Mouse (Mus musculus) thymus, postnatal 36 days (tissue): ENCODE results near the gene Vkorc1.
"Not testable (repeated sequence)": the region's sequence is repeated elsewhere in the genome, so short reads cannot be mapped to it uniquely, and the experiment has no call there.

Experiments used
- DNase-seq, 2 experiments: peaks; one replicate each; pipeline ENCODE4 v3.0.0; 2022; ENCODE audit warnings: mixed read lengths in 2 of 2

Gene Vkorc1

DNA sequence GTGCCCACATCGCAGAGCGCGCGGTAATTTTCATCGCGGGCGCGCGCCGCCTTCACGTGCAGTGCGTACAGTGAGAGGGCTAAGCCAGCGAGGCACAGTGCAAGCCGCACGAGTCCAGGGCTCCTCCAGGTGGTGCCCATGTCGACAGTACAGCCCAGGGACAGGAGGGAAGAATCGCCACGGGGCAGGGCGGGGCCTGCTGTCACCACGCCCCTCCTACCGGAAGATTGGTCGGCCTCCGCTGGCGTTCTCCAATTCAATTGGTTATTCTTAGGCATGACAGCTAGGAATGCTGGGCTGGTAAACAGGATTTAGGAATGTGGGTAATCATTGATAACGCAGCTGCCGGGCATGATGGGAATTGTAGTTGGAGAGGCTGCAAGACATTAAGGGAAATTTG, at the start of gene Vkorc1, which contains the start of gene Gm21974:
Gene Vkorc1 (minus strand): TSS at position 176 of the 400 bp plus-strand sequence.
Gene Gm21974 (minus strand): TSS at position 13 of the 400 bp plus-strand sequence.
- peak; percentile 88 to 91 for DNase-seq

DNA sequence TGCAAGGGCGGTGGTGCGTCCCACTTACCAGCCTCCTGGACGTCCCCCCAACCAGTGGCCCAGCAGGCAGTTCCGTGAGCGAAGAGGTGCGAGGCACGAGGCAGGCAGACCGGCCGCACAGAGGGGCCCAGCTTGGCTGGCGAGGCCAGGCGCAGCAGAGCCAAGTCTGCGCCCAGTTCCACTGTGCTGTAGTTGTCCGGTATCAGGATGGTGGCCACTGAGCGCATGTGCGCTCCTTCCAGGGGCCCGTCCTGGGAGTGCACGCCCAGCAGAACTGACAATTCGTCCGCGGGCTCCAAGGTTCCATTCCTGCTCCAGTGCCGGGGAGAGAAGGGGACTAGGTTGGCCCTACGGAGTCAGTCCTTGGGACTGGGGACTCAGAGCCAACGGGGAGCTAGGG, 49.2 kb upstream of the Vkorc1 start:
- no peak for DNase-seq

DNA sequence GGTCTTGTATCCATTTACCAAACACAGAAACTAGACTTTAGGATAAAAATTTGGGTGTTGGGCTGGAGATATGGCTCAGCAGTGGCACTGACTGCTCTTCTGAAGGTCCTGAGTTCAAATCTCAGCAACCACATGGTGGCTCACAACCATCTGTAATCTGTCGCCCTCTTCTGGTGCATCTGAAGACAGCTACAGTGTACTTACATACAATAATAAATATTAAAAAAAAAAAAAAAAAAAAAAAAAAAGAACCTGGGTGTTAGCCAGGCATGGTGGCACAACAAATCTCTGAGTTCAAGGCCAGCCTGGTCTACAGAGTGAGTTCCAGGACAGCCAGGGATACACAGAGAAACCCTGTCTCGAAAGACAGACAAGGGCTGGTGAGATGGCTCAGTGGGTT, 46.7 kb upstream of the Vkorc1 start:
- not testable (repeated sequence) for DNase-seq

DNA sequence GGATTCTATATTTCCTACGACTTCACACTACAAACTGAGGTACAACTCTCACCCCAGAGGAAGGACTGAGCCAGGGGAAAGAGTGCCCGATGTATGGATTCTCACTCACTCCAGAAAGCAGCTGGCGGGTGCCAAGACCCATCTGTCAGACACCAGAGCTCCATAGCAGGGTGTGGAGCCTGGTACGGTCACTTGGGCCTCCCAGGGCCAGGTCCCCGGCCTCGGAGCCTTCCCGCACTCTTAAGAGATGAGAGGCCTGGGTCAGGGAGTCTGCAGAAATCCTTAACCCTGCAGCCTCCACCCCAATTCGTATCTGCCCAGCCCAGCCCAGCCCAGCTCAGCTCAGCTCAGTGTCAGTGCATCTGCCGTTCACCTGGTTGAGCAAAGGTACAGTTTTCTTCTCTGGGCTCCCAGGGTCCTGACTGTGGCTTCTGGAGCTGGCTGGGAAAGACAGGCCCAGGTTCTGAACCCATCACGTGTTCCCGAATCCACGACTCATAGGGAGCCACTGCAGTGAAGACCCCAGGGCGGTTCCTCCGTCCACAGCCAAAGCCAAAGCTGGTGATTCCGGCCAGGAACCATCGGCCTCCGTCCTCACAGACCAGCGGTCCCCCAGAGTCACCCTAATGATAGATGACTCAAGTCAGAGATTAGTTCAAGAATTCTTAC, 40.9 kb upstream of the Vkorc1 start:
- no peak for DNase-seq

DNA sequence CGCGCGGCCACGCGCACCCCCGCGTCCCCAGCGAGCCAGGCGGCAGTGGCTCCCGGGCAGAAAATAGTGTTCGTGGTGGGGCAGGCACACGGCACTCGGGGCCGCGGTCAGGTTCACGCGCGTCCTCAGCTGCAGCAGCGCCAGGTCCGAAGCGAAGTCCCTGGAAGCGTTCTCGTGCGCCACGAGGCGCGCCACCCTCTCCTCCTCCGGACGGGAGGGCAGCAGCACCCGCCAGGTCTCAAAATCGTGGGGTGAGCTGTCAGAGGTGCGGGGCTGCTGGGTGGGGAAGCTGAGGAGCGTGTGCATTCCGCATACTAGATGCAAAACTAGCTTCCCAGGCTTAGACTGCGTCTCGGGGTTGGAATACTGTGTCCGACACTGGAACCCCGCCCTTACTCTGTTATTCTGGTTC, 40.3 kb upstream of the Vkorc1 start:
- DNase-seq: no peak

DNA sequence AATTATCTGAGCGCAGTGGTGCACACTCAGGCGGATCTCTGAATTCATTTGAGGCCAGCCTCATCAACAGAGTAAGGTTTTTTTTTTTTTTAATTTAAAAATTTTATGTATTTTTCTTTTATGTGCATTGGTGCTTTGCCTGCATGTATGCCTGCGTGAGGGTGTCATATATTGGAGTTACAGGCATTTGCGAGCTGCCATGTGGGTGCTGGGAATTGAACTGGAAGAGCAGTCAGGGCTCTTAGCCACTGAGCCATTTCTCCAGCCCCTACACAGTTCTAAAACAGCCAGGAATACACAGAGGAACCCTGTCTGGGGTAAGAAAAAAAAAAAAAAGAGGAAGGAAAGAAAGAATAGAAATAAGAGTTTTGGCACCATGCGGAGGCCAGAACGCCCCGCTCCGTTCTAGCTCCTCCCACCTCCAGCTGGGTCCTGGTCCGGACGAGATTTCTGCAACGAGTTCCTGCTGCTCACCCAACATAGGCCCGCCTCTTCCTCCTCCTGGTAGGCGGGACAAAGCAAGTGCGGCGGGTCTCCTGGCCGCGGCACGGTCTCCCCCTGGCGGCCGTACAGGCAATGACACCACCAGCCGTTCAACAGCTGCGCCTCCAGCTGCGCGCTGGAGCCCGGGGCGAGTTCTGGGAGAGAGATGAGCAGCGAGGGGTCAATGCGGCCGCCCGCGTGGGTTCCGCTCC, 39.8 kb upstream of the Vkorc1 start:
- DNase-seq: peak; percentile 95

DNA sequence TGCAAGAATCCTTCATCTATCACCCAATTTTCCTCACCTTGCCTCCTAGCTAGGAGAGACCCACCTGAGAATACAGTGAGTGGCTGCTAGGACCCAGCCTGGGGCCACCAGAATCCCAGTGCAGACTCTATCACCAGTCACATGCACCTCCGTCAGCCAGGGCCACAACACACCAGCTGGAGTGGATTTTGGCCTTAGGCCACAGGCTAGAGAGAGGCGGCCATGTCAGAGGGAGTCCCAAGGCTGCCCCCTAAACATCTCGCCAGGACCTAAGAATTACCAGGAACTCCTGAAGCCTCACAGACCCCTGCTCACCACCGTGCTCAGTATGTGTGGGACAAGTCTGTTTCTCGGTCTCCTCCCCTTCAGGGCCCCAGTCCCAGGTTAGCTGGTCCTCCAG, 38.7 kb upstream of the Vkorc1 start:
- DNase-seq: no peak

DNA sequence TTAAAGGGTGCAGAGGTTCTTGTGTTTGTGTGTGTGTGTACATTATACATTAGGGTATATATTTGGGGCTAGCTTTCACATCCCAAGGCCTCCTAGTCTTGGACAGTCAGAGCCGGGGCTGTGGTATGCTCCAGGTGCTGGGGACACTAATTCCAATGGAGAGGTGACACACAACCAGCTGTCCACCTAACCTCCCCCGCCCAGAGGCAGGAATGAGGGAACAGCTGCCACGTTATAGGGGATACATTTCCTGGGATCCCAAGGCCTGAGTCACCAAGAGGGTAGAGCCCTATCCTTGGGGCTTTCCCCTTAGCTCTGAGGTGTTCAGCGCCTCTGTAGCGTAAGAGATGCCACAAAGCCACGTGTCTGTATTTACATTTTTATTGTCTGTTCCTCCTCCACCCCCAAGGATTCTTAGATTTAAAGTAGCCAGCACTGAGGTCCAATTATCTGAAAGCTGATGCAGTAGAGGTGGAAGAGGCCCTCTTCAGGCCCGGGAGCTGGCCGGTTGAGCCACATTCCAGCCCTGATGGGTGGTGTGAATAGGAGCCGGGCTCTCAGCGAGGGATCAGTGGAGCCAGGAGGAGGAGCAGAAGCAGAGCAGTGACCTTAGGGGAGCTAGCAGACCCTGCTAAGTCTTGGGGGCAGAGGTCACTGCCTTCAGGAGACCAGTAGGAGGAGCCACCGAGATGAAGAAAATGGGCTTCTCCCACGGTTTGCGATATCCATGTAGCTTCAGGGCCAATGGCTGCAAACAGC, 37.0 kb upstream of the Vkorc1 start:
- no peak for DNase-seq

DNA sequence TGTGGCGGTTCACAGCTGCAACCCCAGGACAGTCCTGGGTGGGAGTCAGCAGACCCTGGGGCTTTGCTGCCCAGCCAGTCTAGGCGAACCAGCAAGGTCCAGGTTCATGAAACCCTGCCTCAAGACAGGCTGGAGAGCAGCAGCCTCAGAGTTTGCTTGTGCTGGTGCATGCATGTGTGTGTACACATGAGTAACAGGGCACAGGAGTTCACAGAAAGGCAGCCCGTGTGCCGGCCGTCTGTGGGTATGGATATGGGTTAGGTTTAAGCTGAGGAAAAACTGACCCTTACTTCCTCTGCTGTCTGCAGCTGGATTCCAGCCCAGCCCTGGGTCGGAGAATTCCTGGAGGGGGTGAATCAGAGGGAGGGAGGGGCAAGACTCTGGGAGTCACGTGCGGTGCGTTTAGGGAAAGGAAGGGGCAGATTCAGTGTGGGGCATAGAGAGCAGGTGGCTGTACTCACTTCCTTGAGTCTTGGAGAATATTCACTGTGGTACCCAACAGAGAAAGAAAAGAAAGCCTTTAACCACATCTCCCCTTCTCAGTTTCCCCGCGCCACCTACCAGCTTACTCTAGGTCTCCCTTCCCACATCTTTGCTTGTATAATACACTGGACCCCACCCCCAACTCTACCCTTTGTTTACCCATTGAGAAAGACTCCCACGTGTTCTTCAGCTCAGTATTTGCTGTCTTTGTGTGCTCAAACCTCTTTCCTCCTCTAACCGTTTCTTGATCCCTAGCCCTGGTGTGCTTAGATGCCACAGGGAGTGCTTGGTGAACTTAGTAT, 36.1 kb upstream of the Vkorc1 start:
- no peak for DNase-seq

DNA sequence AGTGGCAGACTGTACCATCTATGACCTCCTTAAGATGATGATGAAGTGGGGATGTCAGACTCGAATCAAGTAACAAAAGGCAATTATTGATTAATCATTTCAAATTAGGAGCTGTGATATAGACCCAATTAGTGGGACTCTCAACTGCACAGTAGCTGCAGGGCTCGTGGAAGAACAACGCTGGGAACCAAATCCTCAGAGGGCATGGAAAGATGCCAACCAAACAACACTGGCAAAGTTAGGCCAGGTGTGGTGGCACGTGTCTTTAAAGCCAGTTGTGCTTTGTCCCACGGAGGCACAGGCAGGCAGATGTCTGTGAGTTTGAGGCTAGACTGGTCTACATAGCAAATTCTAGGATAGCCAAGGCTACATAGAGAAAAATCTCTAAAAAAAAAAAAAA, 35.2 kb upstream of the Vkorc1 start:
- DNase-seq: no peak

DNA sequence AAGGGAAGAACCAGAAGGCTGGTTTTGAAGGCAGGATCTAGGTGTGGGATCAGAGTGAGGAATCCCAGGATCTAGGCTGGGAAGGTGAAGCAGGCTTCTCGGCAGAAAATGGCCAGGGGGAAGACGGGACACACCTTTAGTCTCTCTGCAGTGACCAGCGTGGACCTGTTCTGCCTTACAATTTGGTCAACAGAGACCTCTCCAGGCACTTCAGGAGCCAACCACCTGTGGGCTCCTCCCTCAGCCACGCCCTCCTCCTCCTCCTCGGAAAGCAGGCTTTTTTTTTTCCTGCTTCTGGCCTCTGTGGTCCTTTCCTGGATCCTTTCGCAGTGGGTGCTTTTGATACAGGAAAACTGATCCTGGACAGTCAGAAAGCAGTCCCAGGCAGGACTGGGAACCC, 34.5 kb upstream of the Vkorc1 start, which contains the start of gene Prss8:
Gene Prss8 (minus strand): TSS at position 182 of the 400 bp plus-strand sequence.
- DNase-seq: no peak

DNA sequence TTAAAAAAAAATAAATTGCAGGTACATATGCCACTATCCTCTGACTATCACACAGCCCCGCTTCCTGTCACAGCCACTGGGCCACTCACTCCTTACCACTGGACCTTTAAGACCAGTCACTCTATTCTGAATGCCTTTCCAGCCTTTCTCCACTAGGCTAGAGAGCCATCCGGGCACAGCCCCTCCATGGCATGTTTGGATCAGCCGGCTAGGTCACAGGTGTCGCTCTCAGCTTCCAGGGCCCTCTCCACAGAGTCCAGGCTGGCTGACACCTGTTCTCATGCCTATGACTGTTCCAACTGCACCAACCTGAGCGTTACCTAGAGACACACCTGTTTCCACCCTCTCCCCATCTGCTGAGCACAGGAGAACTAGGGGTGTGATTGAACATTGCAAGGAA, 33.2 kb upstream of the Vkorc1 start:
- no peak for DNase-seq

DNA sequence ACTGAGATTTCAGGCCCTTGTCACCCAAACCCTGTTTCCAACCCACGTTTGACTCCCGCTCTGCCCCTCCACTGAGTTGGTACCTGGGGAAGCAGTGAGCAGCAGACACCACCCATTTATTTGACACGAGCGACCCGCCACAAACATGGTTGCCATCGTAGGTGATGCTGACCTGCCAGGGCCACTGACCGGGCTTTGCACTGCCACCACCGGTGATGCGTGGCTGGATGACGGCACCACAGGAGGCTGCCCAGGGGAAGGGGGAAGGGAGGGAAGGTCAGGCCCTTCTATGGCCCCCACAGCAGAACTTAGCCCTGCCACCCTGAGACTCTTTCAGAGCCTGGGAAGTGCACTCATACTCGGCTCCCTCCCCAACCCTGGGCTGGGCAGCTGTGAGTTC, 32.3 kb upstream of the Vkorc1 start:
- DNase-seq: no peak

DNA sequence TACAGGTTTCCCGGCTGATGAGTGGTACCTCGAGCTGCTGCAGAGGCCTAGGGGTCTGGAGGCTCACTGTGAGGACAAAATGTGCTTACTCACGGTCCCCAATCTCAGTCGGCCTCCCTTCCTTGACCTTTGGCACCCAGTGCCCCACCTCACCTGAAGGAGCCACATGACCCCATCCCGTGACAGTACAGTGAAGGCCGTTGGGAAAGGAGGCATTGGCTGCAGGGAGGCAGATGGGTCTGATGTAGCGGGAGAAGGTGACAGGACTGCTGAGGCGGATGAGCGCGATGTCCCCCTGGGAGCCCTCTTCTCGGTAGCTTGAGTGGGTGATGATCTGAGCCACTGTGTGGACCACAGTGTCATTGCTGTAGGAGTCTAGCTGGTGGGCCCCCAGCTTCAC, 31.4 kb upstream of the Vkorc1 start:
- DNase-seq: no peak

DNA sequence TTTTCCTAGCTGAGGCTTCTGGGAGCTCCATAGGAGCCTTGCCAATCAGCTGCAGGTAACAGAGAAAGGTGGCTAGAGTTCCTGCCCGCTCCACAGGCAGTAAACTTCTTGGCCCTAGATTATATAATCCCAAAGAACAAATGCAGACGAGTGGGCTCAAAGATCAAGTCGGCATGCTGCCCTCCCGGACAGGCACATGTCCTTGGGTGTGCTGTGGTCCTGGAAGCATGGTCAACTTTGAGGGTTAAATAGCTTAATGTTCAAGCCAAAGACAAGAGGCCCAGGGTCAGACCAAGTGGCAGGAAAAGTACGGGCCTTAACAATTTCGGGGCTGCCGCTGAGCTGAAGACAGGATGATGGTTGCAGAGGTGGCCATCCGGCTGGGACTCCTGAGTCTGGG, 30.6 kb upstream of the Vkorc1 start:
- no peak for DNase-seq

DNA sequence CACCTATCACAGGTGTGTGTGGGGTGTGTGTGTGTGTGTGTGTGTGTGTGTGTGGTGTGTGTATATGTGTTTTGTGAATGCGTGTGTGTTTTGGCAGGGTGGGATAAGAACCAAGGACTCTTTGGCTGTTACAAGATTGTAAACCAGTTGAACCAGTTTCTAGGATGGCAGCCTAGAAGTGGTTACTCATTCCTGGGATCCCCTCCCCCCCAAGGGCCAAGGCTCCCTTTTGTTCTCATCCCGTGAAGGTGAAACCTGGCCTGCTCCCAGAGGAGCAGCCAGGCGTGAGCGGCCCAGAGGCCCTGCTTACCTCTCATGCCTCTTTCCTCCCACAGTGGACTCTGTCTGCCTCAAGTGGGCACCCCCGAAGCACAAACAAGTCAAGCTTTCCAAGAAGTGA, 29.8 kb upstream of the Vkorc1 start:
- DNase-seq: no peak

DNA sequence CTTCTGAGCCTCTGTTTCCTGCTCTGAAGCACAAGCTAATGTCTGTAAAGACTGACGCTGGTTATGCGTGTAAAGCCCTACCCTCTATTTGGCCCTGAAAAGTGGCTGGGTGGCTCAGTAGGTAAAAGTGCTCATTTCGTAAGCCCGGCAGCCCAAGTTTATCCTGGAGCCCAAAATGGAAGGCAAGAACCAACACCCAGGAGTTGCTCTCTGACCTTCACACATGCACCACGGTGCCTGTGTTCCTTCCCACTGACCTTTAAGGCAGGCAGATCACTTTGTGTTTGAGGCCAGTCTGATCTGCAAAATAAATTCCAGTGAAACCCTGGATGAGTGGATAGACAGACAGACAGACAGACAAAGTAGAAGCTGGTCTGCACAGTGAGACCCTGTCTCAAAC, 28.3 kb upstream of the Vkorc1 start:
- no peak for DNase-seq

DNA sequence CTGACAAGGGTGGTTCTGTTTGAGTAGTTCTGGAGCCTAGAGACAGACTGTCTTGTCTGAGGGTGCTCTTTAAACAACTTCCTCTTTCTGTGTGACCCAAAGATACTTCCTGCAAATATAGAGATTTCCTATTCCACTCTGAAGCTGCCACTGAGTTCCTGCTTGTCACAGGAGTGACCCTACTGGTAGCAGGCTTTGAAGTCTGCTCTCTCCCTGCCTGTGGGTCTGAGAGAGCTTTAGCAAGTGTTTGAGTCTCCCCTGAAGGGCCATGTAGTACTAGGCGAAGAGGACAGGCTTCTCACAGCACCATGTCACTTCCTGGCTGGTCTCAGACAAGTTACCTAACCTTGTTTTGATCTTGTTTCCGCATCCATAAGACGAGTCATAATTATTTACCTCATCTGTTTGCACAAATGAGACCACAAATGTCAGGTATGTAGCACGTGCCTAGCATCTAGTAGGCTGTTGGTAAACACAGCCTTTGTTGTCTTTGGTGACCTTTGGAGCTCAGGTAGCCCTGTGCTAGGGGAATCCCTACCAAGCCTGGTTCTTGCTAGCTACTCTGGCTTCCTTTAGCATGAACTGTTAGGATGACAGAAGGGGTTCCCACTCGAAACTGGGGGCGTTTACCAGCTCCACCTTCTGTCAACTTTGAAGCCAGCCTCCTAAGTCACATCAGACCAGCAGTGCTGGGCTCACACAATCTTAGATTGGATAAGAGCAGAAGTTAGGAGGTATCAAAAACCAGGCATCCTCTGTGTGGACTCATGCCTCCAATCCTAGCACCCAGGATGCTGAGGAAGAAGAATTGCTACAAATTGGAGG, 27.2 kb upstream of the Vkorc1 start:
- no peak for DNase-seq

DNA sequence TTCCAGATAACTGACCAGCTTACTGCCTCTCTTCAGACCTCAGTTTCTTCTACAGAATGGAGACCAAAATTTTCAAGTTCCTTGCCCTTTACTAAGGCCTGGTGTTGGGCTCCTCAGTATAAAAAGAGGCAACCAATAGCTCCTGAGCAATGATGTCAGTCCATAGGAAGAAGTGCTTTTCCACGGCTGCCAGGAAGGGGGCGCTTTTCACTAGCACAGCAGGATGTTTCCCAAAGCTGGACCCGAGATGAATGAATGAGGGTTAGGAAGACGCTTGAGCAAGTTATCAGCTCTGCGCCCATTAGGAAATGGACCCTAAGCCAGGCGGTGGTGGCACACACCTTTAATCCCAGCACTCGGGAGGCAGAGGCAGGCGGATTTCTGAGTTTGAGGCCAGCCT, 26.1 kb upstream of the Vkorc1 start:
- peak in 1 of 2 experiments; percentile 24 for DNase-seq

DNA sequence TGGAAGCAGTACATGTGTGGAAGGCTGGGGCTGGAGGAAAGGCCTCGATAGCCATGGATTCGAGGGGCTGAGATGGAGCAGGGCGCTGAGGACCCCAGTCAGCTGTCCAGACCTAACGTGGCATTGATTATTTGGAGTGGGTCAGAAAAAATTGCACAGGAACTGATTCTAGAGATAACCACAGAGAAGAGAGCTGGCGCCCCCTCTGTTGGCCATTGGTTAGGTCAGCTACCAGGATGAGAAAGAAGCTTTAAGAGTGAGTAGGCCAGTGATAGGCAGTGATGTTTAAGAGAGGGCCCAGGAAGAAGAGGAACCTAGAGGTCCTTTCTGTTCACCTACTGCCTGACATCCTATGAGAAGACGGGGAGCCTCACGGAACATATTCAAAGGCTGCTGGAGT, 23.9 kb upstream of the Vkorc1 start:
- no peak for DNase-seq

DNA sequence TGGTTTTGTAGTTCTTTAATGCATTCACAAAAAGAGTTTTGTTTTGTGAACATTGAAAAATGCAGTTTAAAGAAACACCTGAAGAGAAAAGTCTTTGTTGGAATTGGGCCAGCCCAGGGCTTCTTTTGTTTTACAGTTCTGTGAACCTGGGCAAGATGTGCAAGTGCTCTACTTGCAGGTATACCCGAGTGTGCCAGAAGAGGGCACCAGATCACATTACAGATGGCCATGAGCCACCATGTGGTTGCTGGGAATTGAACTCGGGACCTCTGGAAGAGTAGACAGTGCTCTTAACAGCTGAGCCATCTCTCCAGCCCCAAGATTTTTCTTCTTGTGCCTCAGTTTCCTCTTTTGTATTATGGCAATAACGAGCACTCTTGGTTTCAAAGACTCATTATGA, 22.8 kb upstream of the Vkorc1 start:
- DNase-seq: peak; percentile 68 to 71

DNA sequence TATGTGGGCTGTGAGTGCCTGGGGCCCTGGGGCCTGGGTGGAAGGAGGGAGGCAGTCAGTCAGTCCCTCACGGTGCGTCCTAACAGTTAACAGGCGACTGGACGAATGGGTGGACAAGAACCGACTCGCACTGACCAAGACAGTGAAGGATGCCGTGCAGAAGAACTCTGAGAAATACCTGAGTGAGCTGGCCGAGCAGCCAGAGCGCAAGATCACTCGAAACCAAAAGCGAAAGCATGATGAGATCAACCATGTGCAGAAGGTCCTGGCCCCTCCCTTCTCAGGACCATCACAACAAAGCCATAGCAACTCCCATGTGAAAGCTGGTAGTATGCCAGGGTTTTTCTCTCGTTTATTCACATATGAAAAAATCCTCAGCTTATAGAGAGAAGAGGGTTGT, 19.9 kb upstream of the Vkorc1 start:
- DNase-seq: no peak
